Comparison of ENCODE assay signal across 13 mouse cellular contexts in the genomic region with DNA sequence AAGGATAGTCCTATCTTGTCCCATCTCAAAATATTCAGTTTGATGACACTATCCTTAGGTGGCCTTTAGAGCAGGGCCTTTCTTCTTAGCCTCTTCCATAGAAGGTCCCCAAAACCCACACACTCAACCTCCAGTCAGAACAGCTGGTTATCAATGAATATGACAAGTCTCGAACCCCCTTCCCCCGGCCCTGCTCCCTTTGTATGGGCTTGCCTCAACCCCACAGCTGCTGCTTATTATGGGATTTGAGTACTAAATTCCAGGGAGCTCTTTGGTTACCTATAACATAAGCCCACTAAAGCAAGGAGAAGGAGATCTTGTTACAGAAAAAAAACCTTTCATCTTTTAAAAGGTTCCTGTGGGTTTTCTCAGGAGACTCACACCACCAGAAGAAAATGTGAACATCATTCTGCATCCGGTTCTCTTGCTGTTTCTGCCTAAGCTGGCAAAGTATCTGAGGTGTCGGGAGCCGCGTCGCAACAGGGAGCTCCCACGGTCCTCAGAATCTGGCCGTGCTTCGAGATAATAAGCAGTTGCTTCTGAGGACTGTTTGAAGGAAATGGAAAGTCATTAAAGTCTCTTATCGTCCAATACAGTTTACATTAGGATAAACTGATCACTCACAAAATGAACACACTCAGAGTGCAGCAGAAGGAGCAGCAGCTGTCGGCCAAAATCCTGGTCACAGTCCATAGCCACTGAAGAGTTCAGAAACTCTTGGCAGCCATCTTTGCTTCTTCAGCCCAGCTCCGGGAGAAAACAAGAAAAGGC.
DNase-seq lines count a peak whose midpoint lies in the region; ATAC-seq lines count a peak whose summit lies in the region.
"Had no signal": no experiment of that assay in that cellular context is flagged by ENCODE, and none has a peak within 500 bp of the region (broad histone marks: within the 10 kb centered on the region; RNA-seq: fewer than 3 reads in every experiment).

No protein-coding gene starts in this region.

- H3K9ac ChIP-seq in heart, embryonic 12.5 days = no peak overlapping the region
- no peak overlapping the region for H3K9ac ChIP-seq in lung, embryonic 16.5 days (ENCODE audit: low read length)

- H3K9me3 ChIP-seq in heart, embryonic 12.5 days (replicated peaks) = 0 out of 2 replicates have a peak, but pooled peaks cover 4% of the 10 kb centered on the region
- H3K9me3 ChIP-seq in heart, embryonic 10.5 days = no peaks in the 10 kb centered on the region
- H3K9me3 ChIP-seq in lung, embryonic 16.5 days (ENCODE audit: control insufficient read depth, low read length) = no peaks in the 10 kb centered on the region

- 43% methylated on average over 13 of the region's 13 CpGs for WGBS in heart, embryonic 12.5 days
- 54% methylated on average over 13 of the region's 13 CpGs for WGBS in heart, embryonic 10.5 days
- 20% methylated on average over 13 of the region's 13 CpGs for WGBS in lung, embryonic 16.5 days

- intact Hi-C loops in gastrocnemius, postnatal 14 days (cut with DNase I; ENCODE audit: low total_unique reads) = no loop called here

- peak overlapping the region; percentile 52; the same call in 1 of the 2 replicates for H3K27ac ChIP-seq in heart, embryonic 12.5 days (ENCODE audit: poor library complexity, severe bottlenecking)
- H3K27ac ChIP-seq in heart, embryonic 10.5 days = no peak overlapping the region
- peak overlapping the region; percentile 87 for H3K27ac ChIP-seq in lung, embryonic 16.5 days (ENCODE audit: low read length)

- no peaks in the 10 kb centered on the region for H3K36me3 ChIP-seq in heart, embryonic 12.5 days
- no peaks in the 10 kb centered on the region for H3K36me3 ChIP-seq in heart, embryonic 10.5 days
- no peaks in the 10 kb centered on the region for H3K36me3 ChIP-seq in lung, embryonic 16.5 days (ENCODE audit: control insufficient read depth, insufficient read depth, low read length)

- DNase-seq in heart, embryonic 10.5 days (ENCODE audit: low spot score) = no peak
- peak; percentile 10 for DNase-seq in urinary bladder, postnatal 14 days (ENCODE audit: low spot score)
- DNase-seq in urinary bladder, postnatal 10 days (ENCODE audit: low spot score) = no peak
- DNase-seq in adrenal gland, adult 2 months = no peak
- DNase-seq in gastrocnemius, postnatal 14 days = no peak
- DNase-seq in kidney, adult 11 months = no peak
- DNase-seq: cerebellum, adult 9-11 months; gastrocnemius, postnatal 25 days; layer of hippocampus, postnatal 36 days; thymus, postnatal 36 days had no signal

- H3K27me3 ChIP-seq in heart, embryonic 12.5 days (replicated peaks) = peaks cover 7% of the 10 kb centered on the region; the same call in 1 of the 2 replicates
- peaks cover 15% of the 10 kb centered on the region; the same call in 1 of the 2 replicates for H3K27me3 ChIP-seq in heart, embryonic 10.5 days (ENCODE audit: insufficient read depth, poor library complexity, severe bottlenecking)
- no peaks in the 10 kb centered on the region for H3K27me3 ChIP-seq in lung, embryonic 16.5 days (ENCODE audit: control insufficient read depth, insufficient read depth, low read depth, low read length)

- no peak overlapping the region for H3K4me2 ChIP-seq in heart, embryonic 12.5 days
- H3K4me2 ChIP-seq in lung, embryonic 16.5 days (ENCODE audit: low read depth, low read length) = no peak overlapping the region

- peak; percentile 65; the same call in 1 of the 2 replicates for ATAC-seq in heart, embryonic 12.5 days (ENCODE audit: insufficient number of reproducible peaks, low FRiP score)
- ATAC-seq in lung, embryonic 16.5 days (ENCODE audit: low read depth) = peak; percentile 95

- no peak overlapping the region for H3K4me3 ChIP-seq in heart, embryonic 12.5 days
- H3K4me3 ChIP-seq in heart, embryonic 10.5 days = no peak overlapping the region
- no peak overlapping the region for H3K4me3 ChIP-seq in lung, embryonic 16.5 days (ENCODE audit: low read length)
- H3K4me3 ChIP-seq: myocyte had no signal

- H3K4me1 ChIP-seq in heart, embryonic 12.5 days (replicated peaks) = no peaks in the 10 kb centered on the region
- H3K4me1 ChIP-seq in heart, embryonic 10.5 days = no peaks in the 10 kb centered on the region; the same call in 1 of the 2 replicates
- H3K4me1 ChIP-seq in lung, embryonic 16.5 days (replicated peaks; ENCODE audit: control insufficient read depth, insufficient read depth, low read length) = peaks cover 12% of the 10 kb centered on the region
